Mouse (Mus musculus) kidney, adult 18-20 months (tissue): ENCODE results near the gene Arrb2.
"Not testable (repeated sequence)": the region's sequence is repeated elsewhere in the genome, so short reads cannot be mapped to it uniquely, and the experiment has no call there.

Source experiments
- DNase-seq: peaks from one replicate; pipeline ENCODE4 v3.0.0; 2021

The Arrb2 gene

DNA sequence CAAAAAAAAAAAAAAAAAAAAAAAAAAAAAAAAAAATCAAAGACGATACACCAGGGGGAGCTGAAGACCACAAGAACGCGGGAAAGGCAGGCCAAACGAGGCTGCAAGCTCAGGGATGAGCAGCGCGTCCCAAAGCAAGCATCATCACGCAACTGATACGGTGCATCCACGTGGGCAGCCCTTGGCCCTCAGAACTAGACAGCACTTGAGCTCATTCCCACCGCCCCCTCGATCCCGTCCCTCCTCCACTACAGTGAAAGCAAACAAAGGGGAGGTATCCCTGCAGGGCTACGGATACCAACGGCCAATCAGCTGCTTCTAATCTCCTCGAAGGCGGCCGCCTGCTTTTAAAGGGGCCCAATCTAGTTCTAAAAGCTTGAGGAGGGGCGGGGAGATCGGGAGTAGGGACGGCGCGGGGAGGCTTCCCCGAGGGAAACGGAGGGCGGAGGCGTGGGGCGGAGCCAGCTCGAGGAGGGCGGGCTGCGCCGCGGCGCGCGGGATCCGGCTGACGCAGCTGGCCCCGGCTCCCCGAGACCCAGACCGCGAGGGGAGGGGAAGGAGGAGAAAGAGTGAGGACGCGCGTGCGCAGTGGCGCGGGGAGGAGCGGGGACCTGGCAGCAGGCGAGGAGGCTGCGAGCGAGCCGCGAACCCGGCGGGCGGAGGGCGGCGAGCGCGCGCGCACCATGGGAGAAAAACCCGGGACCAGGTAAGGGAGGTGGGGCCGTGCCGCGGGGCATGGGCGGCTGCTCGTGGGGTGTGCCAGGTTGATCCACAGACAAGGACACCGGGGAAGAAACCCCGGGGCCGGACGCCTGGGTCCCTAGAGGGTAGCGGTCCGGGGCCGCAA, at the start of gene Arrb2:
Gene Arrb2, plus strand, starts transcription at position 588 of the 847 bp plus-strand sequence.
- peak; percentile 96 for DNase-seq

DNA sequence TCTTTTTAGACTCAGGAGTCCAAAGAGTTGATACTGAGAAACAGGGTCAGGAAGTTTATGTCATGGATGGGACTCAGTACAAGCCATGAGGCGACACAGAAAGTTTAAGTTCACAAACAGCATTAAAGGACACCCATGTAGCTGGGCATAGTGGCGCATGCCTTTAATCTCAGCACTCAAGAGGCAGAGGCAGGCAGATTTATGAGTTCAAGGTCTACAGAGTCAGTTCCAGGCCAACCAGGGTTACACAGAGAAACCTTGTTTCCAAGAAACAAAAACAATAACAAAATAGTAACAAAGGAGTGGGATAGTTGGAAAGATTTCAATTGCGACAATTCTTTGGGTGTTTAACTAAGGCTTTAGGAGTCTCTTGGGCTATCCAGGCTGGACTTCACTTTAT, 48.3 kb upstream of the Arrb2 start:
- no peak for DNase-seq

DNA sequence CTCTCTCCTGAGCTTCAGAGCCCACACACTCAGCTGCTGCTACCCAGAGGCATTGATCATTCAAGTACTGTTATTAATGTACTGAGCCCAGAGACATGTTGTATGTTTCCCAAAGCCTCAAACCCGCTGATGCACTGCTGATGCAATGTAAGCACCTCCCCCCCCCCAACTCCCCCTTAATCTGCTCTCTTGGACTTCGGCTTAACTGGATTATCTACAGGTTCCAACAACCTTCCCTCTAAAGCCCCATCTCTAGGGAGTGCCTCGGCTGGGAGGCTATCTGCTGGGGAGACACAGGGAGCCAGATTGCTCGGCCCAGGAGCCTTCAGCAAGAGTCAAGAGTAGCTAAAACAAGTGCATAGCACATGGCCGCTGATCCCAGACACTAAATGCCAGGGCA, 45.0 kb upstream of the Arrb2 start:
- no peak for DNase-seq

DNA sequence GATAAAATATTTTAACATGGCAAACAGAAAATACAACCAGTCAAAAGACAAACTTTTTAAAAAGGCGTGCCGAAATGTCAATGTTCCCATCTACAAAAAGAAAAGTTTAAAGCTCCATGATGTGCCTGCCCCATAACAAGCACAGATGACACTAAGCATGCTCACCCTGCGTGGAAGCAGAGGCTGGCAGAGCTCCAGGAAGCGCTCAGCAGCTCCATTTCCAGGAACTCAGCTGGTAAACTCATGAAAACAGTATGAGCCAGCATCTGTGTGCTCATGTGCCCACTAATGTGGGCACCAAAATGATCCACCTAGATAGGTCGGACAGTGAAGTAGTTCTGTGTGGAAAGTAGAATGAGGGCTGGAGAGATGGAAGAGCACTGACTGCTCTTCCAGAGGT, 43.0 kb upstream of the Arrb2 start:
- DNase-seq: no peak

DNA sequence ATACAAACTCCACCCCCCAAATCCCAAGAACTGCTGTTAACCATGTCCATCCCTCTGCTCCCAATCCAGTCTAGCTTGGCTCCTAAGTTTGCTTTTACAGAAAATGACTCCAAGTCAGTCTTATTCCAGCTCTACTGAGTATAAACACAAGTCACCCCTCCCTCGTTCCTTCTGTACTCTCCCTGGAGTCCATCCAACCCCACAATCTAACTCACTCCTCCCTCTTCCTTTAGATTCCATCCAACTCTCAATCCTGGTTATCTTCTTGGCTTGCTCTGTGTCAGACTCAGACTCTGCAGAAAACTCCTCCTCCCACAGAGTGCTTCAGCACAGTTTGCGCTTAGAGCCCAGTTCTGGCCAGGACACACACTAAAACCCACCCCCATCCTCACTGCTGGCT, 28.8 kb upstream of the Arrb2 start:
- DNase-seq: no peak

DNA sequence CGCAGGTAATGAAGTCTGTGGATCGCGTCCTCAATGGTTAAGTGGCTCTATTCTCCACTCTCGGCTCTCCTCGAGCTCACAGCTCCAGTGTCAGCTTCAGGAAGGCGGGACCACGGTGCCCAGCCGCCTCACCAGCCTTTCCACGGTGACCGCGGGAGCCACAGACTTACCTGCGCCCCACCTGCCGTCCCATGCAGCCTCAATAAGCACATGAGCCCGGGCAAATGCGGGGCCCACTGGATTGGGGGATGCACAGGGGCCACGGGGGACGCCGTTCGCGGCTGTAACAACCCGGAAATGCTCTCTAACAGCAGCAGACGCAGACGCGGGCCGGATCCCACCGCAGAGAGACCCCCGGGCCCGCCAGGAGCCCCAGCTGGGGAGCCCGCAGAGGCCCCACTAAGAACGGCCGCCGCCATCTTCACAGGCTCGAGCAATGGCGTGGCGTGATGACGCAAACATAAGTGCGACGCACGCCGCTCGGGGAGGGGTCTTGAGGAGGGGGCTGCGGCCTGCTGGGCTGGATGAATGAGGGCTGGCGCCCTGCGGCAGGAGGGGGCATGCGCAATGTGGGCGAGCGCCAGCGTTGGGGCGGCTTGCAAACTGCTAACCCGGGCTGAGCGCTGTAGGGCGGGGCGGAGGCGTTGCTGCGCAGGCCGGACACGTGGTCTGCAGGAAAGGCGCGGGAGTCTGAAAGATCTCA, 22.7 kb upstream of the Arrb2 start, which contains the start of gene Pelp1:
Gene Pelp1, minus strand, starts transcription at position 438 of the 703 bp plus-strand sequence.
- peak; percentile 90 for DNase-seq

DNA sequence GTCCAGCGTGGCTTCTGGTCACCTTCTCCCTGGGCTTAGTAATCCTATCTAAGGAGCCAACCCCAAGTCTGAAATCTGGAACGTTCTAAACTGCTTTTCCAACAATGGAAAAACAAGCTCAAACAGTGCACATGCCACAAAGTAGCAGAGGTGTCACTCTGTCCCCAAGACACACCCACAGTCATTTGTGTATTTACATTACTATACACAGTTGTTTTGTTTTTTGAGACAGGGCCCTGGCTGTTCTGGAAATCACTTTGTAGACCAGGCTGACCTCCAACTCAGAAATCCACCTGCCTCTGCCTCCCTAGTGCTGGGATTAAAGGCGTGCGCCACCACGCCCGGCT, 22.2 kb upstream of the Arrb2 start:
- no peak for DNase-seq

DNA sequence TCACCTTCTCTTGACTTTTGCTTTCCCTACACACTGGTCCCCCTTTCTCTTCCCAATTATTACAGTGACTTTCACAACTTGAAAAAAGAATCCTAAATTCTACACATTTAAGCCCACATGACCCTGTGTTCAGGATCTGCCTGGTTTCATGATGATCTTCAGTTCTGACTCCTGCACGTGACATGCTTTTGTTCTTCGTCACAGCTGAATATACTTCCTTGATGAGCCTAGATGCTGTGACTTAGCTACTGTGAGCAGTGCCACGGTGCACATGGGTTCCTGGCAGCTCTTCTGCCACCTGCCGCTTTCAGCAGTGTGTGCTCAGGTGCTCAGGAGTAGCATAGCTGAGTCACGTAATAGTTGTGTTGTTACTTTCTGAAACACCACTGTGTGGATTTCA, 19.8 kb upstream of the Arrb2 start:
- no peak for DNase-seq

DNA sequence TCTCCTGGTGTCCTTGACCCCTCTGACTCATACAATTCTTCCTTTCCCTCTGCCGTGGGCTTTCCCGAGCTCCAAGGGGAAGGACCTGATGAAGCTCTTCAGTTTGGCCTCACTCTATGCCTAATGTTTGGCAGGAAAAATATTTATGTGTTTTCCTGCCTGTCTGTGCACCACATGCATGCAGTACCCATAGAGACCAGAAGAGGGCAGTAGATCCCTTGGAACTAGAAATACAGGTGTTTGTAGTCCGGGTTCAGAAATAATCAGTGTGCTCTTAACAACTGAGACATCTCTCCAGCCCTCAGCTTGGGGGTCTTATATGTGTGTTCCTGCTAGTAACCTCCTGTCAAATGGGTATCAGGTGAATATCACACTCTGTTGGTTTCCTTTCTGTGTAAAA, 18.5 kb upstream of the Arrb2 start:
- peak; percentile 82 for DNase-seq

DNA sequence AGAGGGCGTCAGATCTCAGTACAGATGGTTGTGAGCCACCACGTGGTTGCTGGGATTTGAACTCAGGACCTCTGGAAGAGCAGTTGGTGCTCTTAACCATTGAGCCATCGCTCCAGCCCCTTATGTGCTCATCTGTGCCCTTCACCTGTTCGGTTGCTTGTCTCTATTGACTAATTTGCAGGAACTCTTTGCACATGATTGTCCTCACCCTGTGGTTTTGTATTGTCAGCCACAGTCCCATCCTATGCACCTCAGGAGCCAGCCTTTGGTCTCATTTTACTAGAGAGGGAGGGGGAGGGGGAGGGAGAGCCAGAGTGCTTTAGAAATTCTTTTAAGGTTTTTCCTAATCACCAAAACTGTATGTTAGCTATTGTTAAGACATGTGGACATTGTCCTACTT, 14.2 kb upstream of the Arrb2 start:
- no peak for DNase-seq

DNA sequence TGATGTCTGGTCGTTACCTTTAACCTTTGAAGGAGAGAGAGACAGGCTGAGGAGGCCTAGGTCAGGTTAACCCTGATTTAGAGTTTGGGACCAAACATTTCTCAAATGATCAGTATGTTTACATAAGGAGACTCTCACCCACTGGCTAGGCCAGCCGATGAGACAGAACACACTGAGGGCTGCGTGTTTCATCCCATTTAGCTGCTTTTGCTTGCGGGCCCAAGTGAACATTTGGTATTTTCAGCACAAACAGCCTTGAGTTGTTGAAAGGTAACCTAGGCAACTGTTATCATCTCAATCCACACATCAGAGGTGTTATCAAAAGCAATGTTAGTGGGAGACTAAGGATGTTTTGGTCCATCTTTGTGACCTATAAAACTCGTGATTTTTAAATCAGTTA, 12.9 kb upstream of the Arrb2 start:
- DNase-seq: no peak

DNA sequence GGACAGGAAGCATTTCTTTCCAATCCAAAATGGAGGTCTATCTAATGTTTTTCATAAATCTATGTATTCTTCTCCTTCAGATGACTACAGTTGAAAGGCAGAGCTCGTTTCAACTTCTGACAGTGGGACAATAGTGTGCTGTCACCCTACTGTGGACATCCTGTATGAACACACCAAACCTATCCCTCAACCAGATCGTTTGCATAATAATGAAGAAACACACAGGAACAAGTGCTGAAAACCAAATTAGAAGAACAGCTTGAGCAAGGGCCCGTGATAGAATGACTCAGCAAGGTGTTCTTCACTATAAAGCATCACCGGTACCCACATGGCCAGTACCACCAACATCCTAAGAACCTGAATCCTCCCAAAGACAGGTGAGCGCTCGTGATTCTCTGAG, 5.8 kb upstream of the Arrb2 start:
- DNase-seq: not testable (repeated sequence)

DNA sequence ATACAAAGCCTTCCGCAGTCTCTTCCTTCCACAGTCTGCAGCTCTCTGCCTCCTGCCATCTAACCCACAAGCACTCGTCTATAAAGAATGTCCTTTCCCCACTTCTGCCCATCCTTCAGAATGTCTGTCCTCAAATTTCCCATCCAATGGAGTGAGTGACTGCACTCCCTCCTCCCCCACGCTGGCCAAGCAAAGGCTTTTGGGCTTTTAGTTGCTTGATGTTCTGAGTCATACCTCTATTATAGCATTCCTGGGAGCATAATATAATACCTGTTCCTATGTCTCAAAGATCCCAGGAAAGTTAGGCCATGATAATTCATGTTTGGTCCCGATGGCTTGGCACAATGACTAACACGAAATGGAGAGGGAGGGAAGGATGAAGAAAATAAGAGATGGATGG, 861 bp upstream of the Arrb2 start:
- no peak for DNase-seq

DNA sequence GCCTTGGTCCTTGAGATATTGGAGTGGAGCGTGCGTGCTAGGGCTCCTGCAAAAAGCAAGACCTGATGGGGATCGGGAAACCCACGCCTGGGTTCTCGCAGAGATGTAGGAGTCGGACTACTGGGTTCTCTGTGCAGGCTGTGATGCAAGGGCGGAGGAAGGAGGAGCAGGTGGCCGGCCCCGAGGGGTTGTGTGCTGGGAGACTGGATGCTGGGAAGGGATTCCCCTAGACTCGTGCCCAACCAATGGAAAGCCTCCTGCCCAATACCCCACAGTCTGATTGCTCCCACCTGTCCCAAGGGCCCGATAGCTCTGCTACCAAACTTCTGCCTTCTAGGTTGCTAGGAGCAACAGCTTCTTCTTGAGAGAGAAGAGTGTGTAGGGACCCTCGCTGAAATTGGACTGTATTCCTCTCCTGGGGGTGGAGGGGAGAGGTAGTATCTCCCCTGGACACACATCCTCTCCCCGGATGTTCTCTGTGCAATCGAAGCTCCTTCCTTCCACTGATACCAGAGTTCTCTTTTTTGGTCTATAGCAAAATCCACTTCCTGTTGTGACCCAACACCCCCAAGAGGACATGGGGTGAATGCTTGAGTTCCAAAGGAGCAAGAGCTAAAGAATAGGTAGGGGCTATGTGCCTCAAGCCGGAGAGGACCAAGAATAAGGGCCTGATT, 597 bp downstream of the Arrb2 start:
- DNase-seq: no peak

DNA sequence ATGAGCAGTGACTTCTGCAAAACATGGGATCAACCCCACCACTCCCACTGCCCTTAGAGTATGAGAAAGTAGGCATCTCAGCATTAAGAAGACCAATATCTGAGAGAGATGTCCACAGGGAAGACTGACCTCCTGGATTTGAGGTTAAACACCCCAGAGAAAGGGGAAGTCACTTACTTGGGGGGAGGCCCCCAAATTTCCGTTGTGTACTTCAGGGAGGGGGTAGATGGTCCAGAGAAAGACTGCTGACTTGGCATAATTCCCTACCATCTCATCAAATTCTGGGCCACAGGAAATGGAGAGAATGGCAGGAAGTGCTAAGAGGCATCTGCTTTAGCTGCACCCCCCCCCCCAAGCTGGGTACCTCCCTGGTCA, 1.1 kb downstream of the Arrb2 start:
- DNase-seq: no peak

DNA sequence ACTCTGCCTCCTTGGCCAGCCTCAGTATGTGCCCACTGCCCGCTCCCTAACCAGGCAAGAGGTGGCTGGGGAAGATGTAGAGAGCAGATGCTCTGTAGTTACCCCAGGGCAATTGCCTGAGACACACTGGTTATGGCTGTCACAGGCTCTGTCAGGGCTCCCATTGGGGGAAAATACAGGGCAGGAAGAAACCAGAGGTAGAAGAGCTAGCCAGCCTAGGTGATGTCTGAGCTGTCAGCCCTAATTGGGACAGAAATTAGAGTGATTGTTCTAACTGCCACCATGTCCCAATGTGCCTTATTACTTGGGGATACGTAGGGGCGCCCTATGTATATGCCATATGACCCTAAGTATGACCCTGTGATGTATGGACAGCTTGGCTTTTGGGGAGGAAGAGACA, 1.5 kb downstream of the Arrb2 start:
- DNase-seq: no peak

DNA sequence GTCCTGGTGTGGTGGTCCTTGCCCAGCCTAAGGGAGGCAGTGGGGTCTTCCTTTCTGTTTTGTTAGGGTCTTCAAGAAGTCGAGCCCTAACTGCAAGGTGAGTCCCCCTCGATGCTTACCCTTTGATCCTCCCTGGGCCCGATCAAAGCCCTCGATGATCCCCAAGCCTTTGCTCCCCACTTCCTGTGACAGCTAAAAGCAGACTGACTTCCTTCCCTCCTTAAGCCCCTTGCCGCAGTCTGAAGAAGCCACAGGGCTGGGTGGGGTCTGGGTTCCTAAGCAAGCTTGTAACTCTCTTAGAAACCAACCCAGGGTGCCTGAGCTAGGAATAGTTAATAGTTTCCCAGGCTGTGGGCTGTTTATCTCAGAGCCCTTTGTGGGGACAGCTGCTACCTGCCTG, 3.0 kb downstream of the Arrb2 start:
- DNase-seq: no peak

DNA sequence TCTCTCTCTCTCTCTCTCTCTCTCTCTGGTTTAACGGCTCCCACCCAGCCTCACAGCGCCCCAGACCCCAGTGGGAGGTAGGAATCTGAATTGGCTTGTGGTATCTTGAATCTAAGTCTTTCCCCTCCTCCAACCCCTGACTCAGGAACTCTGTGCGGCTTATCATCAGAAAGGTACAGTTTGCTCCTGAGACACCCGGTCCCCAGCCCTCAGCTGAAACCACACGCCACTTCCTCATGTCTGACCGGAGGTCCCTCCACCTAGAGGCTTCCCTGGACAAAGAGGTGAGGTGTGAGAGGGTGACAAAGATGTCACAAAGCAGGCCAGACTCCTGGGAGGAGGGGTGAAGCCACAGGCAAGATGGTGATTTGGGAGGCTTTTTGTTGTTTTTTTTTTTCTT, 5.0 kb downstream of the Arrb2 start:
- no peak for DNase-seq

DNA sequence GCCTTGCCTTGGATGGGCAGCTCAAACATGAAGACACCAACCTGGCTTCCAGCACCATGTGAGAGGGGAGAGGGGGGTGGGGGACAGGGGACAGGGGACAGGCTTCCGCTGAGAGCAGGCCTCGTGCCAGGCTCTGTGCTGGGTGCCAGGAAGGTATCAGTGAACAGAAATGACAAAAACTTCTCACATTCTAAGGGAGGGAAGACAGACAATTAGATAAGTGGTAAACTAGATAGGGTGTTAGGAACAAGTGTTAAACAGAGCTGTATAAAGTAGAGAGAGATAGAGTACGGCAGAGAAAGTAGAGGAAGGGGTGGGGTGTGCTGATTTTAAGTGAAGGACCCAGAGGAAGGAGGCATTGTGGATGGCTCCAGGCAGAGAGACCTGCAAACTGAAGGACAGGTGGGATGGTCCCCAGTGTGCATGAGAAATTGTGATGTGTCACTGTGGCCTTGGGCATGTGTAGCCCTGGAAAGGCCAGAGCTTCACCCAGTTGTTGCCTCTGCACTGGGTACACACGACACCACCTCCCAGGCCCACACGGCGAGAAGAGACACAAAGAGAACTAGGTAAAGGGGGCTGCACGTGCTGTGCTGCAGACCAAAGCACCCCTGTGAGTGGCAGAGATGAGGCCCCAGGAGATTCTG, 6.4 kb downstream of the Arrb2 start:
- DNase-seq: no peak

DNA sequence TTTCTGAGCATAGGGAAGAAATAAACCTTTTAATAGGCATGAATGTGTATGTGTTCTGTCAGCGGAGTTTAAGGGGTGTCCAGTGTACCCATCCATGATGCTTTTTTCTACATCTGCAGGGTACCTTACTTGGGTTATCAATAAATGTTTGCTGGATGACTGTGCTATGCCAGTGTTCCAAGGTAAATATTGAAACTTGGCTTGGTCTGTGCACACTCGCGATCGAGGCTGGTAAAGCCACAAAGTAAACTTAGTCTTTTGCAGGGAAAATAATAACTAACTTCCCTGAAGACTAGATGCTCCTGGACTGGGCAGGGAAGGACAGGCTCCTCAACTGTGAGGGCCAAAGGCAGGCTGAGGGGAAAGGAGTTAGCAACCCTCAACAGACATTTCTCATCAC, 8.2 kb downstream of the Arrb2 start:
- no peak for DNase-seq

DNA sequence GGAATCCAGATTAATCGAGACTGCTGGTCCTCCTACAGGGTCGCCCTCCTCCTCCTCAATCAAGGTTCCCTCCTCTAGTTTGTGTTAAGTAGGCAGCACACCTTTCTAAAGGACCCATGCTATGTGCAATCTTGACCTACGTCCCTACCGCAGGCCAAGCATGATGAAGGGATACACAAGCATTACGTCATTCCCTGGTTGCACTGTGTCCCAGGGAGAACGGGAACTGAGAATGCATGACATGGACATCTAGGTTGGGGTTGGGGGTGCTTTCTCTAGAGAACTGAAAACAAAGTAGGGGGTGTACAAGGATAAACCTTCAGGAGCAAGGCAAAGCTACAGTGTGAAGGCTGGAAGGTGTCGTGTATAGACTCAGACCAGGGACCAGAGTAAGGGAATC, 9.4 kb downstream of the Arrb2 start:
- DNase-seq: no peak

DNA sequence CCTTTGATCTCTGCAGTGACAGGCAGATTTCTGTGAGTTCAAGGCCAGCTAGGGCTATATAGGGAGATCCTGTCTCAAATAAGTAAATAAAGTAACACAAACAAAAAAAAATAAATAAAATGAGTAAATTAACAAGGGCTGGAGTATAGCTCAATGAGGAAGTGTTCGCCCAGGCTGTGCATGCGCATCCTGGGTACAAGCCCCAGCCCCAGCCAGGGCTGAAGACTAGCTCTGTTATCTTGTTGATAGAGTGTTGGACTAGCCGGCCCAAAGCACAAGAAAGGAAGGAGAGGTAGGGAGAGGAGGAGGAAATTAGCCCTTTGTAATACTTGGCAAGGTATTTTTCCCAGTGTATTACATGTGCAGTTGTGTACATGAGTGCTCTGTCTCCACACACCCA, 11.5 kb downstream of the Arrb2 start:
- no peak for DNase-seq

DNA sequence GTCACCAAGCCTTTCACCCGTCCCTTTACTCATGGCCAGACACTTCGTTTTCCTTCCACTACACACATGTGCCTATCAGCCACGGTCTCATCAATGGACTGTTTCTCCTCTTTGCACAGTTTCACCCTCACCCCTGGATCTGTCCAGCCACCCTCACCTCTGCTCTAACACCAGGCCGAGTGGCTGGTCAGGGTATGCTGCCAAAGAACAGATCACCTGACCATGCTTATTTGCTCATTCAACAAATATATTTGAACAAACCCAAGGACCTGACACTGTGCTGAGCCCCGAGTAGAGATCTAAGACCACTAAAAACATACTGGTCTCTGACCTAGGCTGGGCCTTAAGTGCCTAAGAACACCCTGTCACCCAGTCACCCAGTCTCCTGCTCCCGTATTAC, 12.2 kb downstream of the Arrb2 start:
- DNase-seq: no peak

DNA sequence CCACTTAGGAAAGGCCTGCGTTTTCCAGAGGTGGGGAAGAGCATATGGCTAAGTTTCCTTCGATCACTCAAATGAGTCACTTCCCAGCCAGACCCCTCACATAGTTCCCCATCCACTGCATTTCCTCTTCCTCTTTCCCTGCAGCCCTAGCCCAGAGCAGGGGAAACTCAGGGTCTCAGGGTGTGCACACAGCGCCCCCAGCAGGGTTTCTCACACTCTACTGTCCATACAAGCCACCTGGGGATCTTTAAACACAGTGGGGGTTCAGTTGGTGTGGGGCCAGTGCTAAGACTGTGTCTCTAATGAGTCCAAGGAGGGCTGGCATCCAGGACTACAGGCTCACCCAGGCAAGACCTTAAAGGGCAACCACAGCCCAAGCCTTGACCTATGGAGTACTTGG, 14.3 kb downstream of the Arrb2 start:
- no peak for DNase-seq
